Mouse (Mus musculus) adrenal gland, postnatal 0 days (tissue): Measurements from ENCODE around the gene Srp68. TPM values are rescaled to one million over a fixed set of nuclear protein-coding genes. Genes with fewer than 3 reads are reported as not detected.

Experiments used
- polyA plus RNA-seq: library from polyadenylated mRNA; unstranded; fragments of >200 nt; fragmentation: Nextera tagmentation; extraction: Ambion mirVana; gene quantifications from 2 replicates; pipeline ENCODE4 v1.2.1, GENCODE M21; 2015

The Srp68 gene
- polyA plus RNA-seq = 40.4 and 59.2 TPM in 2 replicates

DNA sequence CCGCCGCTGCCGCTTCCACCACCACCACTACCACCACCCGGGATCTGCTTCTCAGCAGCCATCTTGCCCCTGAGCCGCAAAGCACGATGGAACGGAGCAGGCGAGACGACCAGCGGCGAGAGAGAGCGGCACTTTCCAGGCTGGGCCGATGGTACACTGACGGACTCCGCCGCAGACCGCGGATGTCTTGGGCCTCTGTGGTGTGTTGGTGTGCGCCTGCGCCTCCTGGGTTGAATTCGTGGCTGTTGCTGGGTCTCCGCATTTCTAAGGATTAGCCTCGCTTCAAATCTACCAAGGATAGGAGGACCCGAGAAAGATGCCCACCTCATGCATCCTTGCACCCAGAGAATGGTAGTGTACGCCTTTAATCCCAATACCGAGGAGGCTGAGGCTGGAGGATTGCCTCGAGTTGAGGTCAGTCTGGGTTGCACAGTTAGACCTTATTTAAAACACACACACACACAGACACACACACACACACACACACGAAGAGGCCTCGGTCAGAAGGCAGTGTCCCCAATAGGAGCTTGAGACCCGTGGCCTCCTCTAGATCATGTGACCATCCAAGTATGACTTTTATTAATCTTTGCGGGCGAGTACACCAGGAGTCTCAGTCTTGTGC, at the start of gene Srp68:
Srp68 (minus strand) TSS at position 173 of the 622 bp plus-strand sequence.

DNA sequence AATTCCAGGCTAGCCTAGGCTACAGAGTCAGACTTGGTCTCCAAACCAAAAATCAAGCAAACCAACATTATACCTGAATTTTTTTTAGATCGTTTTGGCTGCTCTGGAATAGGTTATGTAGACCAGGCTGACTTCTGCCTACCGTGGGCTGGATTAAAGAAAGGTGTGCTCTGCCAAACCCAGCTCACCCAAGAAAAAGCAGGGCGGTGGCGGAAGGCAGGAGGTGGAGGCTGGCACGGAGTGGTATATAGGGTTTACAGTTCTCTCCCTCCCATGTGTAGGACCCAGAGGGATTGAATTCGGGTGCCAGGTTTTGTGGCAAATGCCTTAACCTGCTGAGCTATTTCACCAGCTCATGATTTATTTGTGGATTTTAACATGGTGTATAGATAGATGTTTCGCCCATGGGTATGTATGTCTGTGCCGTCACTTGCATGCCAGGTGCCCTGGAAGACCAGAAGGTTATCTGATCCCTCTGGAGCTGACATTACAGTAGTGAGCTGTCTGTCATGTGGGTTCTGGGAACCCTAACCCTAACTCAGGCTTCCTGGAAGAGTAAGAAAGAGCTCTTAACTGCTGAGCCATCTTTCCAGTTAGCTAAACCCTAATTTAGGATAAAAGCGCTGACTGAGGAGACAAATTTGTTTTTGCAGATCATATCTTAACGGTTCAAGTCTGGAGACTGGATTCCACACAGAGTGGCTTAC, 33.2 kb upstream of the Srp68 start, which contains the start of gene Exoc7:
Exoc7 (minus strand) TSS at position 215 of the 707 bp plus-strand sequence.

DNA sequence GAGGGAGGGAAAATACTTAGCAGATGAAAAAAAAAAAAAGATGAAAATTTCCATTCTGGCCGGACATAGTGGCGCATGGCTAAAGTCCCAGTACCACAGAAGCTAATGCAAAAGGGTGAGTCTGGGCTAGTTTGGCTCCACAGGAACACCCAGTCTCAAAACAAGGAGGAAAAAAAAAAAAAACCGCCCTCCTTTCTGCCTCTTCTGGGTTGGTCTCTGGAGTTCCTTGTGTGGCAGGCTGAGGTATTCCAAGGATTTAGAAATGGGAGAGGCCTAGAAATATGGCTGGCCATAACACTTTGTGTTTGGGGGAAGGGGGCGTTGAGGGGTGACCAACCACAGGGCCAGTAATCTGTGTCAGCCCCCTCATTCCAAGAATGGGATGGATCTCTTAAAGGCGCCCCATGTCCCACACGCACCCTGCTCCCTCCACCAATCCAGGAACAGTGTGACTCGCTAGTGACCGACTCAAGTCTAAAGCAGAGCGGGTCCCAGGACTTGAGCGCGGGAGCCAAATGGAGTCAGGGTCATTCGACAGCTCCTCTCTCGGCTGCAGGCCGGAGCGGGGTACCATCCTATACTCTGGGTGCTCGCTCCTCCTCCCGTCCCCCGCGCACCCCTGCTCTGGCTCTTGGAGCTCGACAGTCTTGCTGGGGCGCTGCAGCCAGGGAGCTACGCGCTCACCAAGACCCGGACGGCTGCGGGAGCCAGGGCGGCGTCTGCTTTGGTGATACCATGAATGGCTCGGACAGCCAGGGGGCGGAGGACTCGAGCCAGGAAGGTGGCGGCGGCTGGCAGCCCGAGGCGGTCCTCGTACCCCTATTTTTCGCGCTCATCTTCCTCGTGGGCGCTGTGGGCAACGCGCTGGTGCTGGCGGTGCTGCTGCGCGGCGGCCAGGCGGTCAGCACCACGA, 7.0 kb upstream of the Srp68 start, which contains the start of gene Galr2:
Galr2 (plus strand) TSS at position 189 of the 913 bp plus-strand sequence.

DNA sequence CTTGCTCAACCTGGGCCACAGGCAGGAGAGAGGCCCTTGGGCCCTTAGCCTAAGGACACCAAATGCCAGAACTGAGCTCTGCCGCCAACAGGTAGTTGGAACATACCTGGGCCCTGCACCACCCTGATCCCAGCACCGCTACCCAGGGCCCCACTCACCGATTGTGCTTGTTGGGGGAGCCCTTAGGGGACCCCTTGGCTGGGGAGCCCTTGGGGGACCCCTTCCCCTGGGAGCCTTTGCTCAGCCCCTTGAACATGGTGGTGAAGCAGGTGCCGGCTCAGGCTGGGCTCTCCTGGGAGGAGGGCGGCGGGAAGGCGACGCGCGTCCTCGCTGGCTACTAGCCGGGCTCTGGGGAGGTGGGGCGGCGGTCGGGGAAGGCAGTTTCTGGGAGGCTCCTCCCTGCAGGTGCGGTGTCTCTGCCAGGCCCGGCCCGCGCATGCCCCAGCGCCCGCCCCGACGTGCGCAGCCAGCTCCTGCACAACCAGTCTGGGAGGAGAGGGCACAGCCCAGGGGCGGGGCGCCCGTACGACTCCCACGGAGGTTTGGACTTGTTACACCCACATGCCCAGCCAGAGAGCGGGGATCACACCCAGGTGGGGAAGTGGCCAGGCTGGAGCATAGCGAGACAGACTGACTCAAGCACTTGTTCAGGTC, 36.1 kb downstream of the Srp68 start, which contains the start of gene Evpl:
Evpl (minus strand) TSS at position 336 of the 654 bp plus-strand sequence.

DNA sequence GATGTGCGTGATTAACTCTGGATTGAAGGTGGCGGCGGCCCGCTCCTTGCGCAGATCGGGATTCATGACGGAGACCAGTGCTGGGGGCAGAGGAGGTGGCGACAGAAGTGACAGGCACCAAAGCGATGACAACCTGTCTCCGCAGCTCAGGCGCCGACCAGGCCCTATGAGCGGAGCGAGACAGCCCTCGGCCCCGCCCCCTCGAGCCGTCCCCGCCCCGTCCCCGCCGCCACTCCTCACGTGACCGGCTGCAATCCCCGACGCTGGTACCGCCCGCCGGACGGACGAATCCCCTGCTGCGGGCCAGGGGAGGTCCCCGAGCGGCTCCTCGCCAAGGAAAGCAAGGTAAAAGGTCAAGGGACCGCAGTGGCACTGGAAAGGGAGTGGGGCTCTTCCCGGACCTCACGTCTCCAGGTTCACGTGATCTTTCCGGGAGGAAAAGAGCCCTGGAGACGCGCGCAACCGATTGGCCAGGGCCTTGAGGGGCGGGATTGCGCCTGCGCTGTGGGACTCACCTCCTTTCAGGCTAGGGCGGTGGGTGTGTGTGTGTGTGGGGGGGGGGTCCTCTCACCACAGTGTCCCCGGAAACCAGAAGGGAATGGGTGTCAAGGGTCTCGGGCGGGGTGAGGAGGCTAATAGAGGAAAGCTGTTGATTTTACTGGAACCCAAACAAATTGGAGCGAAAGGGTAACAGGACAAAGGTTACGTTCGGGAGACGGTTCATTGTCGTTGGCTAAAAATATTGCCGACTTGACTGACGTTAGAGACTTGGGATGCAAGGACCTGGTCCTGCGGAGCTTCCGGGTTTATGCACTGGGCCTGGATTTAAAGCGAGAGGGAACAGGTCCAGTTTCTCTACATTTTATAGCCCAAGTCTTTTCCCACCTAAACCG, 75.1 kb downstream of the Srp68 start, which contains the start of the genes Ten1 and Acox1:
Ten1 (plus strand) TSS at position 217 of the 893 bp plus-strand sequence.
Acox1 (minus strand) TSS at position 407 of the 893 bp plus-strand sequence.

Other genes with a start within 250 kb of the Srp68 start
- gene H3f3b, start 246.3 kb downstream of the Srp68 start, polyA plus RNA-seq = 1,269 and 1,294 TPM in 2 replicates
- 13.7 and 18.1 TPM in 2 replicates for gene Unk, start 243.9 kb downstream of the Srp68 start, polyA plus RNA-seq
- gene Unc13d, start 196.3 kb downstream of the Srp68 start, polyA plus RNA-seq = 2.0 TPM in 2 replicates
- 123 and 155 TPM in 2 replicates for gene Wbp2, start 187.2 kb downstream of the Srp68 start, polyA plus RNA-seq
- gene Trim47, start 147.0 kb downstream of the Srp68 start, polyA plus RNA-seq = 23.7 and 29.6 TPM in 2 replicates
- gene Trim65, start 143.1 kb downstream of the Srp68 start, polyA plus RNA-seq = 3.2 and 3.5 TPM in 2 replicates
- gene Mrpl38, start 135.3 kb downstream of the Srp68 start, polyA plus RNA-seq = 52.3 and 86.2 TPM in 2 replicates
- gene Fbf1, start 106.1 kb downstream of the Srp68 start, polyA plus RNA-seq = 12.9 and 18.1 TPM in 2 replicates
- gene Ten1, start 75.4 kb downstream of the Srp68 start, polyA plus RNA-seq = 48.9 and 49.5 TPM in 2 replicates
- 37.2 and 49.8 TPM in 2 replicates for gene Acox1, start 75.2 kb downstream of the Srp68 start, polyA plus RNA-seq
- 1.4 and 1.9 TPM in 2 replicates for gene Evpl, start 36.1 kb downstream of the Srp68 start, polyA plus RNA-seq
- 0.77 and 3.2 TPM in 2 replicates for gene Galr2, start 6.7 kb upstream of the Srp68 start, polyA plus RNA-seq
- gene Exoc7, start 33.0 kb upstream of the Srp68 start, polyA plus RNA-seq = 45.9 and 65.6 TPM in 2 replicates
- gene Foxj1, start 61.2 kb upstream of the Srp68 start, polyA plus RNA-seq = 0.30 and 0.39 TPM in 2 replicates
- 5.3 and 12.0 TPM in 2 replicates for gene Rnf157, start 138.8 kb upstream of the Srp68 start, polyA plus RNA-seq
- 52.7 and 56.4 TPM in 2 replicates for gene Ubald2, start 159.9 kb upstream of the Srp68 start, polyA plus RNA-seq
- 0.10 and 0.11 TPM in 2 replicates for gene Qrich2, start 192.0 kb upstream of the Srp68 start, polyA plus RNA-seq
- gene Prpsap1, start 220.0 kb upstream of the Srp68 start, polyA plus RNA-seq = 67.1 and 83.3 TPM in 2 replicates